Mouse (Mus musculus): ENCODE data around the gene Camk1d.

DNA sequence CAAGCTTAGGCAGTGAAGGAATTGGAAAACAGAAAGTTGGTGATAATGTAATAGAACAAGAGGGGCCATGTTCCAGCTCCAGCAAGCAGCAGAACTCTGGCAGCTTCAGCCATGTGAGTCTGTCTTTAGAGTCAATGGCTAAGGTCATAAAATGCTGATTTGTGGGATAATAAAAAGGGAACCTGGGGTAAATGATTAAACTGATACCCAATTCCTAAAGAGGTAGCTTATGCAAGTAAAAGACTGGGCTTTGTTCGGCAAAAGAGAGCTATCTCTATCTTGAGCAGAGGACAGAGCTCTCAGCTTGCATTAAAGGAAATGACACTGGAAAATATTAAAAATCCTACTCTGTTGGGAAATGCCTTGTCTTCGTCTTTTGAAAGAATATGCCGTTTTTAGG, 456.1 kb downstream of the Camk1d start:
- no peak for TF ChIP-seq CTCF (IDR thresholded peaks at IDR 0.05; ENCODE audit: low read depth)
- no peak for TF ChIP-seq EP300 (optimal IDR thresholded peaks at IDR 0.05)
